Mouse (Mus musculus): ENCODE measurements around the gene Slc12a1.

DNA sequence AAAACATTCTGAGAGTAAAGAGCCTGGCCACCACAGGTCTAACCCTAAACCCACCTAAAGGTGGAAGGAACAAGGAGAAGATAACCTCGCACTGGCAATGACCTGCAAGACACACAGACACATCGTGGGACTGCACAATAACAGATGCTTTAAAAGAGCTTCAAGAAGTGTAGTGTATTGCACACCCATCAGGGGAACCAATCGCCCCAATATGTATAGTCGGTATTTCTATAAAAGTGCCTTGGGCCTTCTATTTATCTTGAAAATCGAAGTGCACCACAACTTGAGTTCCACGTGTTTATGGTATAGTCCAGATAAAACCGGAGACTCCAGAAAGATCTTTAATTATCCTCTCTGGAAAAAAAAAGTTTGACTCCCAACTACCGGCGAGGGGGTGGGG, 94.4 kb downstream of the Slc12a1 start:
- TF ChIP-seq CTCF (IDR thresholded peaks at IDR 0.05; ENCODE audit: borderline replicate concordance, control insufficient read depth, extremely low read depth, insufficient read depth, low read length, poor library complexity) (no peak), POLR2A (IDR thresholded peaks at IDR 0.05; ENCODE audit: control insufficient read depth, extremely low read depth, insufficient read depth, low read length, poor library complexity) (no peak)

Data from thymus, adult 2 months (tissue).